Mouse (Mus musculus): ENCODE data around the gene 1700021F07Rik. TPM values are rescaled to one million over a fixed set of nuclear protein-coding genes. Genes with fewer than 3 reads are reported as not detected.

The 1700021F07Rik gene
- polyA plus RNA-seq, 1 experiment from 2014 or later: not detected

DNA sequence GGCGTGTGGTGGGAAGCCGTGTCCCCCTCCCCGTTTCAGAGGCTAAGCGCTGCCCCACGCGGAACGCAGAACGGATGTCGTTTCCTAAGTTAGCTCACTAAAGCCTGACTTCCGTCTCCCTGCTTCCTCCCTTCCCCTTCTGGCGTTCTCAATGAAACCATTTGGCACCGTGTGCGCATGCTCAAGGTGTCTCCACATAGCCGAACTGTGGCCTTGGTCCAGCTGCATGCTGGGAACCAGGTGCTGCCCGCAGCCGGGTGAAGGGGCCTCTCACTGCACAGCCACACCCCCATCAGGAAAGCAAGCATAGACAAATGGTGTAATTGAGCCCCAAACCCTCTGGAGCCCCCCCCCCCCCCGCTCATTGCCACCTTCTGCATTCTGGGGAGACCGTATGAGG lies 13.0 kb downstream of the 1700021F07Rik start:
- ChIA-PET CTCF (interaction anchor here (0.5 kb wide), 1 partner anchor 193 kb away, joined by 3 read pairs; no protein-coding TSS in a partner anchor), POLR2A (no interaction called here)
- TF ChIP-seq CTCF (IDR thresholded peaks at IDR 0.05): no peak
- ATAC-seq: no peak
- no peak for DNase-seq (ENCODE audit: low read depth, low spot score)
- in situ Hi-C loops (cut with MboI; ENCODE audit: low pct_unique_long_range_greater_than_20kb): no loop called here
- peaks cover 13% of the 10 kb centered on the region for H3K27me3 ChIP-seq

DNA sequence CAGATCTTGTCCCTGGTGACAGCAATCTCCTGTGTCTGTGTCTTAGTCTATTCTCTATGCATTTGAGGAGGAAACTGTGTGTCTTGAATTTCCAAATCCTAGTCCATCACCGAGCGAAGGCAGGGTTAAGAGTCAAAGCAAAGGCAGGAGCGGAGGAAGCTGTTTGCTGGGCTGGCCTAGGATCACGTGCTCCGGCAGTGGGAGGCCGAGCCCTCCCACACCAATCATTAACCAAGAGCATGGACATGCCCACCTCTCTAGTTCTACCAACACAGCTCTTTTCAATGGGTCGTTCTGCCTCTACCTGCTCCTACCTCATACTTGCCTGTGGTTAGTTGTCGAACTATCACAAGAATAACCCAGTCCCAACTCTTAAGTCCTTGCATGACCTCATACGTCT lies 13.5 kb downstream of the 1700021F07Rik start:
- peaks cover 13% of the 10 kb centered on the region for H3K27me3 ChIP-seq
- no peak for TF ChIP-seq CTCF (IDR thresholded peaks at IDR 0.05)
- ATAC-seq (no peak), DNase-seq (ENCODE audit: low read depth, low spot score) (no peak)
- CTCF ChIA-PET: no interaction called here
- POLR2A ChIA-PET: no interaction called here
- in situ Hi-C loops (cut with MboI; ENCODE audit: low pct_unique_long_range_greater_than_20kb): no loop called here

DNA sequence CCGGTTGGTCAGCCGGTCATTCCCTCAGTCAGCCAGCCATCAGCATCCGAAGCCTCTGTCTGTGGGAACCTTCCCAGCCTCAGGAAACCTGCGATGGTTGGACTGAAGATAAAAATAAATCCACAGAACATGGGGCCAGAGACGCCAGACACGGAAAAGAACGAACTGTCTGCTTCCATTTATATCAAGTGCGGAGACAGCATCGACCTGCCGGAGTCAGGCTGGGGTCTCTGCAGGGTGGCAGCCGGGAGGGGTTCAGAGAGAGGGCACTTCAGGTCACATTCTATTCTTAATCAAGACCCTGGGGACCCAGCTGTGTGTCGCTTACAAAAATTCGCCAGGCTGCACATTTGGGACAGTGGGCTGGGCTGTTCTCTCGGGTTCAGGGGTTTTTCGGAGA lies 17.4 kb downstream of the 1700021F07Rik start:
- no peak for TF ChIP-seq CTCF (IDR thresholded peaks at IDR 0.05)
- no peak for DNase-seq (ENCODE audit: low read depth, low spot score)
- in situ Hi-C loops (cut with MboI; ENCODE audit: low pct_unique_long_range_greater_than_20kb): no loop called here
- ATAC-seq: no peak
- POLR2A ChIA-PET: no interaction called here
- H3K27me3 ChIP-seq: peaks cover 13% of the 10 kb centered on the region
- CTCF ChIA-PET: no interaction called here

DNA sequence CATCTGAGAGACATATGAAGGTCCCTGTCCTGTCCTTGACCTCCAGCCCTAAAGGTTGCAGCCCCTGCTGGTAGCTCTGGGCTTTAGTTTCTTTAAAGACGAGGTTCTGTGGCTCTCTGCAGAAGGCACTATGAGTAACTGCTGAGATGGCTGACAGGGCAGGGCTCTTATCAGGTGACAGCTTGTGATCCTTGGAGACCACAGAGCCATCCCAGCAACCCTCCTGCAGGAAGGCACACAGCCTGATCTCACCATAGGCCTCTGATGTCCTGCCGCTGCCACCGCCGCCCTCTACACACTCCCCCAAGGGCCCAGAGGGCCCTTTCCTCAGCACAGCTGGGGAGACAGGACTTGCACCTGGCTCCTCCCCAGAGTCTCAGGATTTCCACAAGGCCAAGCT lies 19.4 kb downstream of the 1700021F07Rik start:
- POLR2A ChIA-PET: no interaction called here
- in situ Hi-C loops (cut with MboI; ENCODE audit: low pct_unique_long_range_greater_than_20kb): no loop called here
- ATAC-seq: no peak
- no peak for TF ChIP-seq CTCF (IDR thresholded peaks at IDR 0.05)
- DNase-seq (ENCODE audit: low read depth, low spot score): no peak
- peaks cover 10% of the 10 kb centered on the region for H3K27me3 ChIP-seq
- CTCF ChIA-PET: no interaction called here

DNA sequence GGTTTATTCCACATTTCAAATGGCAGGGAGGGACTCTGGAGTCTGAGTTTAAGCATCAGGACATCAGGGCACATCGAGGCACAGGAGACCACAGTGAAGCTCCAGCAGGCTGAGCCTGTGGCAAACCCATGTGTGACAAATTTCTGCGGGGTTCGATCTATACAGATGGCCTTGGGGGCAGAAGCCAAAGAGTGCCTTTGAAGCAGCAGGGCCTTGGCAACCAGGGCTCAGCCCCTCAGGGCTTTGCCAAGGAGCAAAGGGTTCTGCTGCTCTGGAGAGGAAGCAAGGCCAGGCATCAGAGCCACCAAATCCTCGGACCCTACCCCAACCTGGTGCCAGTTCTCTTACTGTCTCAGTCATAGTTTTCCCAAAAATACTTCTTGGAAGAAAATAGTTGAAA lies 20.3 kb downstream of the 1700021F07Rik start:
- ChIA-PET POLR2A (no interaction called here), CTCF (no interaction called here)
- no peak for TF ChIP-seq CTCF (IDR thresholded peaks at IDR 0.05)
- DNase-seq (ENCODE audit: low read depth, low spot score) (no peak), ATAC-seq (no peak)
- in situ Hi-C loops (cut with MboI; ENCODE audit: low pct_unique_long_range_greater_than_20kb): no loop called here
- H3K27me3 ChIP-seq: peaks cover 10% of the 10 kb centered on the region

DNA sequence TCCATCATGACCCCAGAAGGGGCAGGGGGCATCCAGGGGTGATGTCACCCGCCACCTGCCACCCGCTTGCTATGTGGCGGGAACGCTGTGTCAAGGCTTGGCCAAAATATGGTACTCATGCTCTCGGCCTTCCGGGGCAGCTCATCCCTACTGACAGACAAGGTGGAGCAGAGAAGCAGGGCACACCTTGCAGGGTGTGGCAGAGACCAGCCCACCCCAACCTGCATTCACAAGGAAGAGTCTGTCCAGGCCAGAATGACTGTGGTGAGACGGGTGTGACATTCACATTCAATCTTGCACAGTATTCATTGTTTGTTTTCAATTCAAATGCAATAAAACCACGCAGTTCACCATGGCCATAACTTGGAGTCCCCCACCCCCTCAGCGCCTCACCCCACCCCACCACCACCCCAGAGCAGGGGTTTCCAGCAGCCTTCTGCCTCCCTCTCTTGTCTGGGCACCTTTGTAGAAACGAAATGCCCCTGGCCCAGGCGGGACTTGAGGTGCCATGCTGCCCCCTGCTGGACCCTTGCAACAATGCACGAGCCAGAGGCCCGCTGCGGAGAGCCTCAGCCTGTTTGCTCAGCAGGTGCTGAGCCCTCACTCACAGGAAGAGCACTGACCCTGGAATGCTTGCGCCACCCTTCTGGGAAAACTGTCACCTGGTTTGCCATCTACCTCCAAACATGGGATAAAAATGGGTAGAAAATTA lies 23.8 kb downstream of the 1700021F07Rik start:
- no peak for TF ChIP-seq CTCF (IDR thresholded peaks at IDR 0.05)
- in situ Hi-C loops (cut with MboI; ENCODE audit: low pct_unique_long_range_greater_than_20kb): loop anchor here (5.0 kb wide), 1 partner anchor 354 kb away; no protein-coding TSS in a partner anchor
- no peak for DNase-seq (ENCODE audit: low read depth, low spot score)
- CTCF ChIA-PET: interaction anchor here (0.8 to 2.2 kb wide), 4 partner anchors 317 to 360 kb away, joined by 3 to 8 read pairs (median 4); no protein-coding TSS in a partner anchor
- peaks cover 3% of the 10 kb centered on the region for H3K27me3 ChIP-seq
- POLR2A ChIA-PET: no interaction called here
- ATAC-seq: peak; percentile 46

DNA sequence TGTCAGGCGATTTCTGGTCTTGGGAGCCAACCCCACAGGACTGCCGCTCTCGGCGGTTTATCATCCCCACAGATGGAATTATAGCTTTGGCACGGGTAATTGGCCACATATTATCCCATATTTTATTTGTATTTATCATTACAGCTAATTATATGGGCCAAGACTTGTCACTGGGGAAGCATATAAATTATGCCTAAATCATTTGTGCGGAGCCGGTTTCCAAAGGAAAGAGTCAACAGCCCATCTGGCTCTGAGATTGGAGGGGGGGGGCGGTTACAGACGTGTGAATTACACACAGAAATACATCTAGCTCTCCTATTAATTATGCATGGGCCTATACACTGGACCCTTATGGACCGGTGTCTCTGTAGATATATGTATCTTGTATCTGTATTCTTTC lies 26.9 kb downstream of the 1700021F07Rik start:
- no peak for DNase-seq (ENCODE audit: low read depth, low spot score)
- ATAC-seq: no peak
- no peak for TF ChIP-seq CTCF (IDR thresholded peaks at IDR 0.05)
- peaks cover 5% of the 10 kb centered on the region for H3K27me3 ChIP-seq
- ChIA-PET CTCF (interaction anchor here (0.8 to 2.5 kb wide), 6 partner anchors 13 to 442 kb away, joined by 3 to 9 read pairs (median 6); partner anchors contain the start of gene Zbp1), POLR2A (no interaction called here)
- in situ Hi-C loops (cut with MboI; ENCODE audit: low pct_unique_long_range_greater_than_20kb): loop anchor here (5.0 kb wide), 1 partner anchor 357 kb away; no protein-coding TSS in a partner anchor

DNA sequence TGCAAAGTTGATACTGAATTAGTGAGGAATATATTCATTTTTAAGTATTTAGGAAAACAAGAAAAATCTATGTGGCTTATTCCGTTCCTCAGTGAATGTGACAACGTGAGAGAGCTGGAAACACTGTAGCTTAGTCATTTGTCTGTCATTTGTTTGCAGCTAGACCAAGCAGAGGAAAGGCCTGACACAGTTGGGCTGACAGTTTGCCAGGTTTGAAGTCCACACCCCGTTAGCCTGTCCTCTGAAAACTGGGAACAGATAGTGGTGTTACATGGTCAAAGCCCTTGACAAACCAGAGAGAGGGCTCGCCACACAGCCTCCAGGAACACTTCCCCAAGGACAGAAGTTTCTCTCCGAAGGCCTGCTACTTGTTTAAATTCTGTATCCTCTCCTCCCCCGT lies 28.3 kb downstream of the 1700021F07Rik start:
- POLR2A ChIA-PET: no interaction called here
- ATAC-seq (no peak), DNase-seq (ENCODE audit: low read depth, low spot score) (no peak)
- CTCF ChIA-PET: interaction anchor here (0.9 to 2.5 kb wide), 4 partner anchors 11 to 365 kb away, joined by 3 to 9 read pairs (median 6); partner anchors contain the start of gene Zbp1
- in situ Hi-C loops (cut with MboI; ENCODE audit: low pct_unique_long_range_greater_than_20kb): loop anchor here (25.0 kb wide), 1 partner anchor 1337 kb away; no protein-coding TSS in a partner anchor
- TF ChIP-seq CTCF (IDR thresholded peaks at IDR 0.05): no peak
- peaks cover 7% of the 10 kb centered on the region for H3K27me3 ChIP-seq

DNA sequence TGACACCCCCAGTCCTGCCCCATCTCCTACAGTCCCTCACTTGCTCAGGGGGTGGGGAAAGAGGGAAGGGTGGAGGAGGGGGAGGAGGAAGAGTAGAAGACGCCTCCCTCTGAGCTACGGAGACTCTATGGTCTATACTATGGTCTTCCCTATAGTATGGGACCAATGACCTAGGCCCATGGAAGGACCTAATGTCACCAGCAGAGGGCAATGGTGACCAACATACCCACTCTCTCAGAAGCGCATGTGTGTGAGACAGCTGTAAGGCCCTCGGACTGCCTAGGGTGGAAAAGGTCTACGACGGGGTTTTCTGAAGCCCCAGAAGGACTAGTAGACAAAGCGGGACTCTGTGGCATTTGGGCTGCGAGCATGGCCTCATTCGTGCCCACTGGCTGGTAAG lies 31.5 kb downstream of the 1700021F07Rik start:
- no peak for TF ChIP-seq CTCF (IDR thresholded peaks at IDR 0.05)
- ATAC-seq (no peak), DNase-seq (ENCODE audit: low read depth, low spot score) (no peak)
- ChIA-PET CTCF (interaction anchor here (1.0 to 2.0 kb wide), 3 partner anchors 8 to 324 kb away, joined by 3 to 6 read pairs (median 4); no protein-coding TSS in a partner anchor), POLR2A (no interaction called here)
- peaks cover 14% of the 10 kb centered on the region for H3K27me3 ChIP-seq
- in situ Hi-C loops (cut with MboI; ENCODE audit: low pct_unique_long_range_greater_than_20kb): loop anchor here (25.0 kb wide), 1 partner anchor 1333 kb away; no protein-coding TSS in a partner anchor

DNA sequence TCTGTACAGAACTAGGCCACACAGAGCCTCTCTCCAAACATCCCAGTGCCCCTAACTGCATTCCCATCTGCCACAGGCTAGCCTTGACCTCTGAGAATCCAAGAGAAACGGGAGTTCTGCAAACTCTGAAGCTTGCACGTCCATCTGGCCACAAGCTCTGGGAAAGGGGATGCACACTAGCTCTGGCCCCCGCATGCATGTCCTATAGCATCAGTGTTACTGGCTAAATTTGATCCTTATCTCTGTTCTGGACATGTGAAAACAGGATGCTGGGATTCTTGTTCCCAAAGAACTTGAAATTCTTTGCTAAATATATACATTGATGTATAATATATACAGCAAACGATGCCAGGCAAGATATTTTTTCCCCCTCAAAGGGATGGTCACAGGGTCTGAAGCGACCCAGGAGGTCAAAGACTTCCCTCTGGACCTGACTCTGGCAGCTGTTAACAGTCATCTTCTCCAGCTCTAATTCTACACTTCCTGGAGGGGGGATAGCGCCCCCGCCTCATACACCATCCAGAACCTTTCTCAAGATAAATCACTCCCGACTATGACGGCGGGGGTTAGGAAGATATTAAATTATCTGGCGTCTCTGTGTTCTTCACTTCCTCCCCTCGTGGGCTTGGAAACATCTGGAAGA lies 36.5 kb downstream of the 1700021F07Rik start:
- in situ Hi-C loops (cut with MboI; ENCODE audit: low pct_unique_long_range_greater_than_20kb): loop anchor here (25.0 kb wide), 1 partner anchor 1328 kb away; no protein-coding TSS in a partner anchor
- DNase-seq (ENCODE audit: low read depth, low spot score) (no peak), ATAC-seq (no peak)
- peaks cover 14% of the 10 kb centered on the region for H3K27me3 ChIP-seq
- ChIA-PET POLR2A (interaction anchor here (0.5 kb wide), 1 partner anchor 384 kb away, joined by 3 read pairs; no protein-coding TSS in a partner anchor), CTCF (interaction anchor here (3.0 kb wide), 1 partner anchor 373 kb away, joined by 8 read pairs; no protein-coding TSS in a partner anchor)
- TF ChIP-seq CTCF (IDR thresholded peaks at IDR 0.05): no peak

All from Patski (cell line).